Mouse (Mus musculus) liver, embryonic 14.5 days (tissue): ENCODE results near the gene Amot. TPM values are rescaled to one million over a fixed set of nuclear protein-coding genes. Genes with fewer than 3 reads are reported as not detected.
A peak's percentile ranks its signal among the peaks of the same experiment; 100 is the strongest.

Experiments used
- ATAC-seq: fragments of 200-750 bp; cut with Nextera tagmentation; 2 replicates; pipeline ENCODE4 v1.8.0; 2017; ENCODE audit warnings: moderate number of reproducible peaks, mild to moderate bottlenecking, moderate library complexity; ENCODE audit not compliant: insufficient read depth
- DNase-seq, 3 experiments: peaks; one replicate each; pipeline ENCODE4 v3.0.0-alpha.2; 2012 to 2013; ENCODE audit warnings: low read depth in 3 of 3, low spot score in 3 of 3
- H3K27ac ChIP-seq: fragments of 300-500 bp; sonication (generic); 2 replicates; pipeline ENCODE4 v1.5.1; 2014; ENCODE audit warnings: moderate library complexity, mild to moderate bottlenecking, control low read depth, inconsistent platforms
- H3K27me3 ChIP-seq: fragments of 300-500 bp; sonication (generic); 2 replicates; pipeline ENCODE4 v1.6.1; 2014; ENCODE audit warnings: mild to moderate bottlenecking, low read length, moderate library complexity; ENCODE audit not compliant: control insufficient read depth, insufficient read depth
- H3K36me3 ChIP-seq: fragments of 300-500 bp; sonication (generic); replicated peaks from 2 replicates; pipeline ENCODE4 v1.6.1; 2014; ENCODE audit warnings: low read depth; ENCODE audit not compliant: control insufficient read depth, insufficient read depth
- H3K4me1 ChIP-seq, 2 experiments: fragments of 200-500 bp in 1 of 2; fragments of 300-500 bp in 1 of 2; sonication (generic) in 1 of 2; replicated peaks; 2 replicates each; pipeline ENCODE4 v1.6.1; 2012 to 2014; ENCODE audit warnings: antibody characterized with exemption in 1 of 2, inconsistent platforms in 1 of 2, low read length in 1 of 2; ENCODE audit not compliant: control insufficient read depth in 2 of 2, insufficient read depth in 2 of 2
- H3K4me2 ChIP-seq: fragments of 300-500 bp; sonication (generic); 2 replicates; pipeline ENCODE4 v1.6.1; 2014; ENCODE audit warnings: low read depth, mild to moderate bottlenecking, control low read depth, moderate library complexity
- H3K4me3 ChIP-seq, 2 experiments: fragments of 200-500 bp in 1 of 2; fragments of 300-500 bp in 1 of 2; sonication (generic) in 1 of 2; 2 replicates each; pipeline ENCODE4 v1.5.1; 2012 to 2014; ENCODE audit warnings: low read depth in 2 of 2, low read length in 2 of 2, mild to moderate bottlenecking in 2 of 2, control low read depth in 1 of 2, inconsistent platforms in 1 of 2, moderate library complexity in 1 of 2; ENCODE audit not compliant: insufficient read depth in 1 of 2
- H3K9ac ChIP-seq: fragments of 300-500 bp; sonication (generic); replicated peaks from 2 replicates; pipeline ENCODE4 v1.6.1; 2014; ENCODE audit warnings: mild to moderate bottlenecking, control low read depth, moderate library complexity
- H3K9me3 ChIP-seq: fragments of 300-500 bp; sonication (generic); 2 replicates; pipeline ENCODE4 v1.6.1; 2016; ENCODE audit warnings: low read length, mixed read lengths; ENCODE audit not compliant: control insufficient read depth
- CTCF ChIP-seq: IDR thresholded peaks from 2 replicates; pipeline ENCODE4 v1.5.1; 2016; ENCODE audit warnings: antibody characterized with exemption, low read depth, control low read depth
- EP300 ChIP-seq: IDR thresholded peaks from 2 replicates; pipeline ENCODE4 v1.6.1; 2016; ENCODE audit warnings: antibody characterized with exemption, low read depth
- WGBS: fragments of 180-500 bp; shearing (Covaris S2); extraction: QIAGEN DNeasy Blood & Tissue Kit; methylation state at CpG from one replicate; pipeline ENCODE4 v1.1.7; 2014; ENCODE audit not compliant: insufficient replicate concordance; 5-methylcytosine and 5-hydroxymethylcytosine counted together
- polyA plus RNA-seq, 2 experiments: library from polyadenylated mRNA; depleted of rRNA in 1 of 2; stranded (reverse) in 1 of 2; unstranded in 1 of 2; fragments of >200 nt; fragmentation: Nextera tagmentation in 1 of 2; extraction: Ambion mirVana in 1 of 2; gene quantifications; 2 replicates each; pipeline versions ENCODE4 v1.2.1 to v1.2.3; 2012 to 2014

Amot gene
- polyA plus RNA-seq, 2 experiments: 4.2 to 4.3 TPM

- WGBS: 50% methylated on average over 1 of the region's 1 CpGs
- Histone ChIP-seq H3K36me3 (no peaks in the 10 kb centered on the region), H3K4me2 (no peak overlapping the region), H3K9me3 (no peaks in the 10 kb centered on the region), H3K27ac (no peak overlapping the region), H3K27me3 (no peaks in the 10 kb centered on the region), H3K9ac (no peak overlapping the region), H3K4me3 (no peak overlapping the region), H3K4me1 (no peaks in the 10 kb centered on the region)
- DNase-seq (no peak), ATAC-seq (no peak)
- TF ChIP-seq CTCF (no peak), EP300 (no peak)
These were observed 24.6 kb upstream of the Amot start for GRCm38 (mm10) chrX:145529602-145530001.

DNA sequence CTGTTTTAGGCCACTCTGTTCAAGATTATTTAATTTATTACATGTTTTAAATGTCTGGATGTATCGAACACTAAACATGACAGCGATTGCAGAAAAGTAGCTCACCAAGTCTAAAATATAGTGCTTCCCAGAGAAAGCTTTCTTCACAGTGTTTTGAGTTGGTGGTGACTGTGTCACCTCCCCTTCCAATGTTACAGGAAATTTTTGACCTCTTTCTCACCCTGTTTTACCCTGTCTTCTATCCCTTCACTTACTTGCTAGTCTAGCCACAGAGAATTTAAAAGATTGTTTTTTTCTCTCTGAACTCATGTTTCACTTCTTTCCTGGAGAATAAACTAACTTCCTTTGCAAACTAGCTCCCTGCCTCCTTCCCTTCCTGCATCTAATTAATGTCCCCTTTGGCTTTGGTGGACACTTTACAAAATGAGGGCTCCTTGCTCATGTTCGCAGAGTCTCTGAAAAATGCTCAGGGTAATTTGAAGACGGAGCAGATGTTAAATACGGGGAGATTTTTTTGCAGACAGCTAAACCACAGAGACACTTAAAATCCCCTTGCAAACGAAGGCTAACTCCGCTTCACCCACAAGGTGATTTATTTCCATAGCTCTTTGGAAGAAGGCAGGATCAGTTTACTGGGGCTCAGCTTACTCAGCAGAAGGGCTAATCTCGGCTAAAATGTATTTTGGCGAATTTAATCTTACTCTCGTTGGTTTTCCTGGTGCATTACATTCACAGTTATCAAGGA is 11.5 kb upstream of the Amot start:
- no peak overlapping the region for H3K4me3 ChIP-seq
- no peak for DNase-seq
- TF ChIP-seq CTCF: no peak
- no peak for TF ChIP-seq EP300

DNA sequence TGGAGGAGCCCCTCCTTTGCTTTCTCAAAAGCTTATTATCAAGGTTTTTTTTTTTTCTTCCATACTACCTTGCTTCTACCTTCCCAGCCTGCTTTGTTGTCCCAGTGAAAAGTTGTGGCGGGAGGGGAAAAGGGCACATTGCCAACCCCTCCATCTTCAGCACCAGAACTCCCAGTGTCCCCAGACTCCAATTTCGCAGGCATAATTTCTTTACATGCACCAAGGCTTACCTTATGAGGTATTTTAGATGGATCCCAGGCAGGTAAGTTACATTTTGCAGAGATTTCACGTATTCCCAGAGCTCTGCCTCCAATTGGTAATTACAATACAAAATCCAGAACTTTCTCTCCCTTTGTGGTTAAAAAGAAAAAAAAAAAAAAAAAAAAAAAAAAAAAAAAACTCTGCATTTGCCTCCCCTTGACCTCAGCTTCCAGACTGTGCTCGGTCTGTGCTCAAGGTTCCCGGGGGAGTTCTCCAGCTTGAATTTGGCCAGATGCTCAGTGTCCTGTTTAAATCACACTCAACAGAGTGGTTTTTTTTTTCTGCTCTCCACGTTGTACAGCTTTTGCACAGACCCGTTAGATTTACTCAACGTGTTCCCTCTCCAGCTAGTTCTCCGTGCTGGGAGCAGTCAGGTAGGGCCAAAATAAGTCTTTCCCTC is 10.6 kb upstream of the Amot start:
- no peak overlapping the region for H3K4me2 ChIP-seq
- no peaks in the 10 kb centered on the region for H3K36me3 ChIP-seq
- DNase-seq (no peak), ATAC-seq (no peak)
- no peaks in the 10 kb centered on the region for H3K9me3 ChIP-seq
- no peak overlapping the region for H3K4me3 ChIP-seq
- H3K4me1 ChIP-seq: no peaks in the 10 kb centered on the region
- WGBS: 55% methylated on average over 9 of the region's 9 CpGs
- no peak for TF ChIP-seq EP300
- no peak for TF ChIP-seq CTCF
- no peak overlapping the region for H3K9ac ChIP-seq
- no peak overlapping the region for H3K27ac ChIP-seq
- no peaks in the 10 kb centered on the region for H3K27me3 ChIP-seq

More for the DNA sequence above, 11.5 kb upstream of the Amot start:
- Histone ChIP-seq H3K9ac (no peak overlapping the region), H3K4me2 (no peak overlapping the region), H3K4me1 (no peaks in the 10 kb centered on the region), H3K27me3 (no peaks in the 10 kb centered on the region), H3K36me3 (no peaks in the 10 kb centered on the region), H3K9me3 (no peaks in the 10 kb centered on the region), H3K27ac (no peak overlapping the region)
- 42% methylated on average over 10 of the region's 10 CpGs for WGBS
- no peak for ATAC-seq

- 52% methylated on average over 3 of the region's 3 CpGs for WGBS
- DNase-seq (no peak), ATAC-seq (no peak)
- no peaks in the 10 kb centered on the region for H3K4me1 ChIP-seq
- no peak overlapping the region for H3K27ac ChIP-seq
- H3K9ac ChIP-seq: no peak overlapping the region
- no peaks in the 10 kb centered on the region for H3K27me3 ChIP-seq
- H3K9me3 ChIP-seq: no peaks in the 10 kb centered on the region
- no peaks in the 10 kb centered on the region for H3K36me3 ChIP-seq
- no peak overlapping the region for H3K4me2 ChIP-seq
- TF ChIP-seq EP300 (no peak), CTCF (no peak)
- H3K4me3 ChIP-seq: no peak overlapping the region
These were observed 5.7 kb upstream of the Amot start for GRCm38 (mm10) chrX:145510675-145511074.

DNA sequence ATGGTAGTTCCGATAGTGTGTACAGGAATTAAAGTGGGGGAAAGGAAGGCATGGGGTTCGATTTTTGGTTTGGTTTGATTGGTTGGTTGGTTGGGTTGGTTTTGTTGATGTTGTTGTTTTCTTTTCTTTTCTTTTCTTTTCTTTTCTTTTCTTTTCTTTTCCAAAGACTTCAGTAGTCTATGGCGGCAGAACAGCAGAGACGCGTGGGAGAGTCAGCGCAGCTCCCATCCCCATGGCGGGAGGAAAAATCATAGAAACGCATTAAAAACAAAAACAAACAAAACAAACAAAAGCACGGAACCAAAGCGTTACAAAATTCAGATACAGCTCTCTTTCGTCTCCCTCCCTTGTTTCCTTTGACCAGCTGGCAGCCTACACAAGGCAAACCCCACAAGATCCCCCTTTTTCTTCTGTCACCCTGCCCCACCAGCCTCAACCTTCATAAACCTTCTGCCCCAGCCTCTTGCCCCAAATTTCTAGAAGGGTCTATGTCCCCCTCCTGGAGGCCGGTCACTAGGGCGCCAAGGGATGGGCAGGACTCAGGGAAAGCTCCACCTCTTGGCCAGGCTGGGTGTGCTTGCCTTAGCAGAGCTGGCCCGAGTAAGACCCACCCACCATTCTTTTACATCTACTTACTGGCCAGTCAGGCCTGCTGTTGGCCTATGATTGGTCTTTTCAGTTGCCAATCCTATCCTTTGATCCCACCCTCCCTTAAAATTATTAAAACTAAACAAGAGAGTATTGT is 648 bp upstream of the Amot start:
- peak overlapping the region; percentile 46 for H3K9ac ChIP-seq
- peaks cover 0 to 5% of the 10 kb centered on the region in 2 experiments; a peak in 2 of 4 replicates for H3K4me1 ChIP-seq
- H3K4me2 ChIP-seq: peak overlapping the region; percentile 64
- H3K36me3 ChIP-seq: no peaks in the 10 kb centered on the region
- H3K27me3 ChIP-seq: no peaks in the 10 kb centered on the region
- 8% methylated on average over 14 of the region's 14 CpGs for WGBS
- H3K27ac ChIP-seq: no peak overlapping the region; the same call in 1 of the 2 replicates
- peak; percentile 82 for ATAC-seq
- peak overlapping the region; percentile 56 to 84 for H3K4me3 ChIP-seq
- H3K9me3 ChIP-seq: no peaks in the 10 kb centered on the region
- DNase-seq: peak; percentile 61 to 67 (median 63)
- peak; percentile 48; the same call in 1 of the 2 replicates for TF ChIP-seq CTCF
- TF ChIP-seq EP300: no peak
